Mouse (Mus musculus) olfactory bulb, adult 2 months (tissue): ENCODE measurements around the gene Zfp143. TPM values are rescaled to one million over a fixed set of nuclear protein-coding genes. Genes with fewer than 3 reads are reported as not detected.

Experiments used
- H3K27ac ChIP-seq: fragments of 200-500 bp; 2 replicates; pipeline ENCODE4 v1.5.1; 2012; ENCODE audit warnings: low read depth, low read length; ENCODE audit not compliant: insufficient read depth
- H3K4me1 ChIP-seq: fragments of 200-500 bp; 2 replicates; pipeline ENCODE4 v1.6.1; 2012; ENCODE audit warnings: low read length; ENCODE audit not compliant: control insufficient read depth, insufficient read depth
- H3K4me3 ChIP-seq: fragments of 200-500 bp; 2 replicates; pipeline ENCODE4 v1.5.1; 2012; ENCODE audit warnings: mild to moderate bottlenecking, low read depth, low read length, moderate library complexity; ENCODE audit not compliant: insufficient read depth
- CTCF ChIP-seq: fragments of 200-500 bp; IDR thresholded peaks from 2 replicates; pipeline ENCODE4 v1.5.1; 2012; ENCODE audit warnings: low read depth, mild to moderate bottlenecking, low read length, moderate library complexity; ENCODE audit not compliant: insufficient read depth
- POLR2A ChIP-seq: fragments of 200-500 bp; IDR thresholded peaks from 2 replicates; pipeline ENCODE4 v1.6.1; 2012; ENCODE audit warnings: mild to moderate bottlenecking, low read depth, low read length, moderate library complexity; ENCODE audit not compliant: insufficient read depth
- WGBS: fragments of 180-500 bp; shearing (Covaris S2); methylation state at CpG from one replicate; pipeline ENCODE4 v1.1.7; 2018; 5-methylcytosine and 5-hydroxymethylcytosine counted together
- polyA plus RNA-seq: library from polyadenylated mRNA; stranded (reverse); fragments of >200 nt; gene quantifications from 2 replicates; pipeline ENCODE4 v1.2.4, GENCODE M21; 2012; ENCODE audit warnings: low replicate concordance; ENCODE audit not compliant: missing spikeins, insufficient read depth, insufficient read length

Gene Zfp143
- polyA plus RNA-seq, 1 experiment = not detected

DNA sequence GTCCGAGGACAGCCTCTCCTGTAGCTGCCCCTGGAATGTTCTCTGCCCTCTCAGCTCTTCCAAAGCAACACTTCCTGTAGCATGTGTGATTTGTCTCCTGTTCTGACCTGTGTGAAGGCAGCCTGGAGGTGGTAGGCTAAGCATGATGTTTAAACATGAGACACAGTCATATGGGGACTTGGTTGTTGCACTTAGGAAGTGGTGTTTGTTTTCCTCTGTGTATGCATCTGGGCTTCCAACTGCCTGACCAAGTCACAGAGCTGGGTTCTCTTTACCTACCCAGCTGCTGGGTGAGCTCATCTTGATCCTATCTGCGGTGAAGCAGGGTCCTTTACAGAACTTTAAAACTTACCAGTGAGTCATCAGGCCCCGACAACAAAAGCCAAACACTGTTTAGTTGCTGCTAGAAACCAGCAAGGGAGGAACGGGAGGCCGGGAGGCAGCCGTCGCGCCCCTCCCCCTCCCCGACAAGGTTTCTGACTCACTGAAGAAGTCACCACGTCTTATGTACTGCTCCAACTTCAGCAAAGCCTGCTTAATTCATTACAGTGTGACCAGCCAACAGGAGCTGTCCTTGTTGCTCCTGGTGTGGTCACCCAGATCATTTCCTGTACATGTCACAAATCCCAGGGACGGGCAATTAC lies 48.1 kb downstream of the Zfp143 start:
- Histone ChIP-seq H3K4me3 (no peak overlapping the region), H3K4me1 (peaks cover 15% of the 10 kb centered on the region), H3K27ac (peak overlapping the region; percentile 70)
- 20% methylated on average over 11 of the region's 11 CpGs for WGBS
- TF ChIP-seq POLR2A (no peak), CTCF (no peak)

DNA sequence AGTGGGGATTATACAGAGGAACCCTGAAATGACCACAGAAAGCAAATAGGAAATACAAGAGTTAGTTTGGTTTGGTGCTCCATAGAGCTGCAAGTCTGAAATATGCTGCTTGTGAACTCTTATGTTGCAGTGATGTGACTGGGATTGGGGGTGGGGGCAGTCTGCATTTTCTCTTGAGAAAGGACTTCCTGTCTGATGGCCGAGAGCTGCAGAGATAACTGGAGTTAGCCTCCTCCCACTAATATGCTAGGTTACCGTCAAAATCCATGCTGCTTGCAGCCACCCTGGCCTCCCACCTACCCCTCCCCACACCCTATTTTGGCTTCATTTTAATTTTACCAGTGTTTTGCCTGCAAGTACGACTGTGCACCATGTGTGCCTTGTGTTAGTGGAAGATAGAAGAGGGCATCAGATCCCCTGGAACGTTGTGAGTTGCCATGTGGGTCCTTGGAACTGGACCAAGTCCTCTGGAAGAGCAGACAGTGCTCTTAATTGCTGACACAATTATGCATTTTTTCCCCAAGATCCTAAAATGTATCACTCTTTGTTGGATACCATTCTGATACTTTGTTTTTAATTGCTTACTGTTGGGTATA lies 49.1 kb downstream of the Zfp143 start:
- H3K27ac ChIP-seq = peak overlapping the region; percentile 70; the same call in 1 of the 2 replicates
- peaks cover 15% of the 10 kb centered on the region for H3K4me1 ChIP-seq
- WGBS = 19% methylated on average over 4 of the region's 4 CpGs
- TF ChIP-seq POLR2A (no peak), CTCF (no peak)
- no peak overlapping the region for H3K4me3 ChIP-seq

DNA sequence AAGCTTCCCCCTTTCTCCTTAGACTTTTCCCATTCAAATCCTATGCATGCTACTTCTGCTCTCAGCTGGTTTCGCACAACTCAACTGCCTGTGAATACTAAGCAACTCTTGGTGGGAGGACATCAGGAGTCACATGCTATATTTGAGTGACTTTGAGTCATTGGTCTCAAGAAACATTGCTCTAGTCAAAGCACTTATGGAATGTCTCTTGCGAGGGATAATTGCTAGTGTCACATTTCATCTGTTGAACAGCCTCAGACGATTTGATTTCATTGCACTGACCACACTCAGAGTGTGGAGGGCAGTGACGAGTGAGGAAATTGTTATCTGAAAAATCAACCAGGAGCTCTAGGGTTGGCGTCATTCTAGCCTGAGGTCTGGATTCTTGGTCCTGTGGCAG lies 53.7 kb downstream of the Zfp143 start:
- WGBS = 74% methylated on average over 5 of the region's 5 CpGs
- TF ChIP-seq POLR2A = no peak
- no peak for TF ChIP-seq CTCF
- Histone ChIP-seq H3K4me1 (peaks cover 7% of the 10 kb centered on the region), H3K27ac (no peak overlapping the region), H3K4me3 (no peak overlapping the region)

DNA sequence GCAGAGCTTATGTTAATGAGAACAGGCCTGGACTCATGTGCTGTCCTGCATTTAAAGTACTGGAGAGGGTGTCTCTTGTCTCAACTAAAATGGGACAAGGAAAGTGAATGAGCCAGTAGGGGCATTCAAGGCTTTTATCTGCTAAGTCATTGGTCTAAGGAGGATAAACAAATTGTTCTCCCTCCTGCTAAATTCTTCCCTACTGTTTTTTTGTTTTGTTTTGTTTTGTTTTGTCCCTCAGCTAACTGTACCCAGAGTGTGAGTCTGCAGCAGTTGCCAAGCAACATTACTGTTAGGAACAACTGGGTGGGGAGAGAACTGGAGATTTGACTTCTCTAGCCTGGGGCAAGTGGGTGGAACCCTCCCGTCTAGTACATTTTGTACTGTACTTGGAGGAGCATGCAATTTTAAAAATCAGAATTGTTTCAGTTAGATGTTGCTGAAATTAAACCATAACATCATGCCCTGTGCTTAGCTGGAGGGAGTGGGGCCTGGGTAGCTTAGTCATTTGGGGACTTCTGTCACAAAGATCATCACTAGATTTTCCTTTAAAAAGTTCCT lies 55.8 kb downstream of the Zfp143 start:
- H3K4me1 ChIP-seq = peaks cover 6% of the 10 kb centered on the region; the same call in 1 of the 2 replicates
- no peak overlapping the region for H3K4me3 ChIP-seq
- peak overlapping the region; percentile 64 for H3K27ac ChIP-seq
- TF ChIP-seq CTCF (no peak), POLR2A (no peak)
- WGBS = 13% methylated on average over 1 of the region's 1 CpGs

DNA sequence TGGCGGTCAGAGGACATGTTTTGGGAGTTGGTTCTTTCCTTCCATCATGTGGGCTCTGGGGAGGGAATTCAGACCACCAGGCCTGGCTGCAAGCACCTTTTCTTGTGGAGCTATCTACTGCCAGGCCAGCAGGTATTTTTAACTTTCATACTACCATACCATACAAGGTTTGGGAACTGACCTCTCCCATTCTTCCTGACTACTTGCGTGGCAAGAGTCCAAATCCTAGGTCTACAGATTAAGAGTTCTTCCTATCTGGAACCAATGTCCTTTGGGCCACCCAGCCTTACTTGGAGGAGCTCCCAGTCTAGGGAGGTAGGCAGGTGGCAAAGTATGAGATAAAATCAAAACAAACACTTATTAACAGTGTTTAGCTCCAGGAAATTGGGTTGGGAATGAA lies 57.4 kb downstream of the Zfp143 start:
- WGBS = 91% methylated on average over 2 of the region's 2 CpGs
- no peak for TF ChIP-seq CTCF
- no peak for TF ChIP-seq POLR2A

DNA sequence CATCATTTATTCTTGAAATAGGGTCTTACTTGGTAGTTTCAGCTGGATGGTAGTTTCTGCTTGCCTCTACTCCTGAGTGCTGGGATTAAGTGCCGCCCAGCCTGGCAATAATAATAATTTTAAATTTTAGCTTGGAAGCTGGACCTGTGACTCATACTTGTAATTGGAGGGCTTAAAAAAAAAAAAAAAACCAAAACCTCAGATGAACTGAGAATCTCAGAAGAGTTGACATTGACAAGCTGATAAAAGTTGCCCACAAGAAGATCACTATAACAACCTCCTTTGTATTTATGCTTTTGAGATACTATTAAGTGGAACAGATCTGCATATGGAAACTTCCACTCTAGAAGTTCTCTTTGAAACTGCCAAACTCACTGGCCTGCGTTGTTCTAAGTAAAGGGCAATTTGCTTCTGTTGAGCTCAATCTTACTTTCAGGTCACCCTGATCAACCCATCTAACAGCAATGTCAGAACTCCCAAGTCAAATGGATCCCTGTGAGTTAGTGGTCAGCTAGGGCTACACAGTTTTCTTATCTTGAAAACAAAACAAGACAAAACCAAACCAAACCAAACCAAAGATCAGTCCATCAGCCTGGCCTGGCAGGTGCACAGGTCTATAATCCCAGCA lies 59.3 kb downstream of the Zfp143 start:
- H3K4me1 ChIP-seq = peaks cover 8% of the 10 kb centered on the region; the same call in 1 of the 2 replicates
- H3K4me3 ChIP-seq = no peak overlapping the region
- whole genome bisulfite sequencing = 73% methylated on average over 2 of the region's 2 CpGs
- no peak for TF ChIP-seq CTCF
- TF ChIP-seq POLR2A = no peak
- no peak overlapping the region for H3K27ac ChIP-seq

More for the DNA sequence above, 57.4 kb downstream of the Zfp143 start:
- no peak overlapping the region for H3K4me3 ChIP-seq
- H3K4me1 ChIP-seq = peaks cover 8% of the 10 kb centered on the region; the same call in 1 of the 2 replicates
- H3K27ac ChIP-seq = no peak overlapping the region

DNA sequence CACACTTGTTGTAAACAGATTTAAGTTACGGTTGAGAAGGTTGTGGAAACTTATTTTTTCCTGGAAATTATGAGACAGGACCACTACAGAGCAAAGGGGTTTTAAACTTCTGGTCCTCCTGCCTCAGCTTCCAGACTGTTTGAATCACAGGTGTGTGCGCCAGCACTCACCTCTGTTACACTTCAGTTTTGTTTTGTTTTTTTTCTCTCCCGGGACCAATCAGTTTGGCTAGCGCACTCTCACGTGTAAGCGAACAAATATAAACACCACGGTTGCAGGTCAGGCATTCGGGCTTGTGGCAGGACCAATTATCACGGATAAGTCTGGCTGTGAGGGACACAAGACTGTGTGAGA lies 60.1 kb downstream of the Zfp143 start:
- Histone ChIP-seq H3K4me3 (peak overlapping the region; percentile 83), H3K27ac (peak overlapping the region; percentile 10; the same call in 1 of the 2 replicates), H3K4me1 (peaks cover 8% of the 10 kb centered on the region; the same call in 1 of the 2 replicates)
- WGBS = 6% methylated on average over 9 of the region's 9 CpGs
- TF ChIP-seq POLR2A = no peak

DNA sequence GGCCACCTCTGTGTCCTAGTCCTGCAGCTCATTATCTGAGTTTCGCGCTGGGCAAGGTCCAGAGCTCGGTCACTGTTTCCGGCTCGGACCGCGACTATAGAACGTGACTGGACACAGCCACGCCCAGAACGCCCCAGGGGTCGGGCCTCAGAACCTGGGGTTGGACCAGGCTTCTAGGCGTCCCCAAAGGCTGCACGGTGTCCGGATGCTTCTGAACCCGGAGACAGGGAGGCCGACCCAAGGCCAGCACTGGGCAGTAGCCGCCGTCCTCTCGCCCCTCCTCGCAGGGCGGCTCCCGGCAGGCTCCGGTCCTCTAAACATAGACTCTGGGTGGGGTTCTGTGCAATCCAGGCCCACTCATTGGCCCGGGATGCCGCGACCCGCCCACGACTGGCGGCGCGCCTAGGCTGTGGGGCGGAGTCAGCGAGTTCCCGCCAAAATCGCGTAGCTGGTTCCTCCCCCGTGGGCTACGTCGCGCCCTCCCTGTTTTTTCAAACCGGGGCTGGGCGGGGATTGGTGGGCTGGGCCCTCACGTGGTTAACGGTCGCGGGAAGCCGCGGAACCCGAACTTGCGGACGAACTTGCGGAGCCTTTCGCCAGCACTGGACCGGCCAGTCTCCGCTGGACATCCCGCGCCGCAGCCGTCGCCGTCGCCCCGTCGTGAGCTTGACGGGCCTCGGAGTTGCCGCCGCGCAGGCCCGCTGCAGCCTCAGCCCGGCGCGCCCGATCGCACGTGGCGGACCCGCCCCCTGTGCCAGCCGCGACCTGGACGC lies 60.7 kb downstream of the Zfp143 start, which contains the start of gene Wee1:
TSS of gene Wee1 (plus strand) at position 531 of the 773 bp plus-strand sequence.
- peak within 1 kb of the TSS; percentile 83 for H3K4me3 ChIP-seq
- peaks cover 8% of the 10 kb centered on the region; the same call in 1 of the 2 replicates for H3K4me1 ChIP-seq
- WGBS = under 1% methylated on average over 81 of the region's 81 CpGs
- H3K27ac ChIP-seq = peak within 1 kb of the TSS; percentile 61
- TF ChIP-seq POLR2A (no peak), CTCF (no peak)
